Mouse (Mus musculus) heart, embryonic 13.5 days (tissue): Measurements from ENCODE around the gene Vmn2r8. TPM values are rescaled to one million over a fixed set of nuclear protein-coding genes. Genes with fewer than 3 reads are reported as not detected.
"Not testable (repeated sequence)": the region's sequence is repeated elsewhere in the genome, so short reads cannot be mapped to it uniquely, and the experiment has no call there.

Source experiments
- ATAC-seq: fragments of 200-750 bp; cut with Nextera tagmentation; 2 replicates; pipeline ENCODE4 v1.8.0; 2017; ENCODE audit warnings: moderate TSS enrichment; ENCODE audit not compliant: insufficient number of reproducible peaks, low FRiP score, low TSS enrichment; ENCODE audit errors: extremely low read depth
- H3K27ac ChIP-seq: fragments of 300-500 bp; sonication (generic); replicated peaks from 2 replicates; pipeline ENCODE4 v1.5.1; 2015; ENCODE audit warnings: moderate library complexity, mild to moderate bottlenecking, inconsistent platforms
- H3K27me3 ChIP-seq: fragments of 300-500 bp; sonication (generic); replicated peaks from 2 replicates; pipeline ENCODE4 v1.6.1; 2015; ENCODE audit warnings: mild to moderate bottlenecking, inconsistent platforms
- H3K36me3 ChIP-seq: fragments of 300-500 bp; sonication (generic); 2 replicates; pipeline ENCODE4 v1.6.1; 2015; ENCODE audit warnings: mild to moderate bottlenecking, inconsistent platforms
- H3K4me1 ChIP-seq: fragments of 300-500 bp; sonication (generic); 2 replicates; pipeline ENCODE4 v1.6.1; 2015; ENCODE audit warnings: inconsistent platforms
- H3K4me2 ChIP-seq: fragments of 300-500 bp; sonication (generic); 2 replicates; pipeline ENCODE4 v1.6.1; 2015; ENCODE audit warnings: inconsistent platforms, mild to moderate bottlenecking, moderate library complexity
- H3K4me3 ChIP-seq: fragments of 300-500 bp; sonication (generic); 2 replicates; pipeline ENCODE4 v1.5.1; 2015; ENCODE audit warnings: moderate library complexity, mild to moderate bottlenecking, inconsistent platforms
- H3K9ac ChIP-seq: fragments of 300-500 bp; sonication (generic); 2 replicates; pipeline ENCODE4 v1.6.1; 2015; ENCODE audit warnings: inconsistent platforms, mild to moderate bottlenecking, moderate library complexity
- H3K9me3 ChIP-seq: fragments of 300-500 bp; sonication (generic); 2 replicates; pipeline ENCODE4 v1.6.1; 2016; ENCODE audit warnings: inconsistent platforms
- WGBS: fragments of 180-500 bp; shearing (Covaris S2); methylation state at CpG from one replicate; pipeline ENCODE4 v1.1.7; 2015; ENCODE audit warnings: mixed read lengths; 5-methylcytosine and 5-hydroxymethylcytosine counted together
- polyA plus RNA-seq: library from polyadenylated mRNA; unstranded; fragments of >200 nt; fragmentation: Nextera tagmentation; extraction: Ambion mirVana; gene quantifications from 2 replicates; pipeline ENCODE4 v1.2.1, GENCODE M21; 2015

Gene Vmn2r8
- polyA plus RNA-seq, result not detected in 2 replicates

DNA sequence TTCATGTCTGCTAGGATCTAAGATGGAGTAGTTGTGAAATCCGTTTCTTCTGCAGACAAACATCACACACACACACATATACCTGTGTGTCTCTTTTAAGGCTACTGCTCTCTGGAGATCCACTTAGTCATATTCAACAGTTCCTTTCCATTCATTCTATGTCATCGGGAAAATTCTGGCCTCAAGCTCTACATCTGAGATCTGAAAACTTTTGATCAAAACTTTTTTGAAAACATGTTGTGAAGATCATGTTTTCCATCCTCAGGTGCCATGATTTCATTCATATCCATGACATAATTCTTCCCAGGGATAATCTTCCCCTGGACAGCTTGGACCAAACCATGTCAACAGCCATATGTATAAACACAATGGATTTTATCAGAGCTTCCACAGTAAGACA, at the start of gene Vmn2r8:
Vmn2r8 (minus strand) TSS at position 101 of the 400 bp plus-strand sequence.
- H3K4me3 ChIP-seq, H3K27me3 ChIP-seq, ATAC-seq, H3K36me3 ChIP-seq, H3K9me3 ChIP-seq, H3K4me1 ChIP-seq, H3K27ac ChIP-seq, H3K4me2 ChIP-seq, H3K9ac ChIP-seq: not testable (repeated sequence)
- WGBS, result 61% methylated on average over 2 of the region's 2 CpGs

- not testable (repeated sequence) for H3K36me3 ChIP-seq
- 61% methylated on average over 1 of the region's 1 CpGs for WGBS
These were observed 43.9 kb upstream of the Vmn2r8 start, which contains the start of gene Vmn2r9 for GRCm38 (mm10) chr5:108852501-108852900. TSS of gene Vmn2r9 (minus strand) at chr5:108852601.

GRCm38 (mm10) chr5:108849466-108849865, 40.8 kb upstream of the Vmn2r8 start:
- Histone ChIP-seq H3K4me3 (no peak overlapping the region), H3K27ac (no peak overlapping the region), H3K36me3 (no peaks in the 10 kb centered on the region), H3K9me3 (no peaks in the 10 kb centered on the region), H3K27me3 (no peaks in the 10 kb centered on the region), H3K9ac (no peak overlapping the region), H3K4me1 (no peaks in the 10 kb centered on the region), H3K4me2 (no peak overlapping the region)
- WGBS, result 19% methylated on average over 1 of the region's 1 CpGs
- ATAC-seq, result no peak

More at GRCm38 (mm10) chr5:108852501-108852900, 43.9 kb upstream of the Vmn2r8 start, which contains the start of gene Vmn2r9:
- not testable (repeated sequence) for H3K4me1 ChIP-seq, ATAC-seq, H3K27ac ChIP-seq, H3K27me3 ChIP-seq, H3K9ac ChIP-seq, H3K9me3 ChIP-seq, H3K4me2 ChIP-seq, H3K4me3 ChIP-seq

GRCm38 (mm10) chr5:108836156-108836555, 27.5 kb upstream of the Vmn2r8 start:
- no peak overlapping the region for H3K9ac ChIP-seq
- no peak overlapping the region for H3K4me3 ChIP-seq
- 60% methylated on average over 1 of the region's 1 CpGs for WGBS
- no peak overlapping the region for H3K27ac ChIP-seq
- no peak for ATAC-seq
- no peaks in the 10 kb centered on the region for H3K4me1 ChIP-seq
- H3K4me2 ChIP-seq, result no peak overlapping the region
- no peaks in the 10 kb centered on the region for H3K9me3 ChIP-seq
- H3K27me3 ChIP-seq, result no peaks in the 10 kb centered on the region
- no peaks in the 10 kb centered on the region for H3K36me3 ChIP-seq

GRCm38 (mm10) chr5:108823276-108823675, 14.6 kb upstream of the Vmn2r8 start:
- H3K9me3 ChIP-seq, result no peaks in the 10 kb centered on the region
- ATAC-seq, result no peak
- H3K9ac ChIP-seq, result no peak overlapping the region
- no peak overlapping the region for H3K4me3 ChIP-seq
- no peaks in the 10 kb centered on the region for H3K27me3 ChIP-seq
- H3K36me3 ChIP-seq, result no peaks in the 10 kb centered on the region
- no peak overlapping the region for H3K27ac ChIP-seq
- no peaks in the 10 kb centered on the region for H3K4me1 ChIP-seq
- H3K4me2 ChIP-seq, result no peak overlapping the region
- 55% methylated on average over 2 of the region's 2 CpGs for WGBS

GRCm38 (mm10) chr5:108803646-108804045, 5.0 kb downstream of the Vmn2r8 start:
- Histone ChIP-seq H3K27ac (no peak overlapping the region), H3K4me3 (no peak overlapping the region), H3K27me3 (no peaks in the 10 kb centered on the region), H3K4me2 (no peak overlapping the region), H3K36me3 (no peaks in the 10 kb centered on the region), H3K4me1 (no peaks in the 10 kb centered on the region), H3K9ac (no peak overlapping the region), H3K9me3 (no peaks in the 10 kb centered on the region)
- ATAC-seq, result no peak
- WGBS, result 43% methylated on average over 1 of the region's 1 CpGs

DNA sequence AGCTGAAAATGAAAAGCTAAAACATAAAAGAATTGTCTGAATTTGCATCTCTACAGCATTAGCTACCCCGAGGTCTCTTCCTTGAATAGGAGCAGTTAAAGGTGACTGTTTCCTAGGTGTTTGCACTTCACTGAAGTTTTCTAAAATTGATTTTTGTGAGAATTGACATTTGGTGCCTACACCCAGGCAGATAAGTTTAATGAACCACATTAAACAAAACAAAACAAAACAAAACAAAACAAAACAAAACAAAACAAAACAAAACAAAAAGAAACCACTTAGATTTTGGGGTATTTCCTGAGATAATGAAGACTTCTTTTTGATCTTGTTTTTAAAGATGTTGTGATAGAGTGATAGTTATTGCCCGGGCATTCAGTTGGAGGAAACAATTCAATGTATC, 13.4 kb downstream of the Vmn2r8 start, which contains the start of gene Tmed11:
Tmed11 (minus strand) TSS at position 101 of the 400 bp plus-strand sequence.
- WGBS, result 58% methylated on average over 2 of the region's 2 CpGs
- H3K9me3 ChIP-seq, H3K4me2 ChIP-seq, ATAC-seq, H3K27me3 ChIP-seq, H3K9ac ChIP-seq, H3K4me3 ChIP-seq, H3K36me3 ChIP-seq, H3K4me1 ChIP-seq, H3K27ac ChIP-seq: not testable (repeated sequence)

DNA sequence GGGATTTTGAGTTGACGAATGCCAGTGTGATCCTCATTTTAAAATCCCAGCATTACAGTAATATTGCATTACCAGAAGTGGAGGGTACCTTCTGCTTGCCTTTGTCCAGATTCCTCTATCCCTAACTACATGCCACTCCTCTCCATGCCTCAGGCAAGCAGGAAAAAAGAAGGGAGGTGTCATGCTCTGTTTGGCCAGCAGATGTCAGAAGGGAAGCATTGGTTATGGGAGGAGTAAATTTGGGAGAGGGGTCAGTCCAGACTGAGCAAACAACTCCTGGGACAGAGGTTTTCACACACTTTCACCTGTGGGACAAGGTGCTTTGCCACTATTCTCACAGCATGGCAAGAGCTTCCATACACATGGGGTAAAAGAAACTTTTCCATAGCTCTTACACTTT, 18.3 kb downstream of the Vmn2r8 start:
- not testable (repeated sequence) for H3K27ac ChIP-seq, H3K9me3 ChIP-seq, H3K4me2 ChIP-seq, ATAC-seq, H3K27me3 ChIP-seq, H3K9ac ChIP-seq, H3K36me3 ChIP-seq, H3K4me3 ChIP-seq, H3K4me1 ChIP-seq
- WGBS, result 40% methylated on average over 1 of the region's 1 CpGs

- Histone ChIP-seq H3K9ac (no peak within 1 kb of the TSS), H3K27me3 (no peaks in the 10 kb centered on the region), H3K4me3 (no peak within 1 kb of the TSS), H3K9me3 (no peaks in the 10 kb centered on the region), H3K36me3 (no peaks in the 10 kb centered on the region), H3K27ac (no peak within 1 kb of the TSS), H3K4me1 (no peaks in the 10 kb centered on the region), H3K4me2 (no peak within 1 kb of the TSS)
- no peak for ATAC-seq
- WGBS, result 65% methylated on average over 40 of the region's 40 CpGs
These were observed 33.9 kb downstream of the Vmn2r8 start, which contains the start of gene Rnf212 for GRCm38 (mm10) chr5:108774630-108775306. TSS of gene Rnf212 (minus strand) at chr5:108774982.

- Histone ChIP-seq H3K9ac (no peak overlapping the region), H3K4me1 (no peaks in the 10 kb centered on the region), H3K9me3 (no peaks in the 10 kb centered on the region), H3K36me3 (no peaks in the 10 kb centered on the region), H3K4me3 (no peak overlapping the region), H3K27ac (no peak overlapping the region), H3K4me2 (no peak overlapping the region), H3K27me3 (no peaks in the 10 kb centered on the region; the same call in 1 of the 2 replicates)
- no peak for ATAC-seq
- 74% methylated on average over 2 of the region's 2 CpGs for WGBS
These were observed 48.6 kb downstream of the Vmn2r8 start for GRCm38 (mm10) chr5:108760002-108760401.

DNA sequence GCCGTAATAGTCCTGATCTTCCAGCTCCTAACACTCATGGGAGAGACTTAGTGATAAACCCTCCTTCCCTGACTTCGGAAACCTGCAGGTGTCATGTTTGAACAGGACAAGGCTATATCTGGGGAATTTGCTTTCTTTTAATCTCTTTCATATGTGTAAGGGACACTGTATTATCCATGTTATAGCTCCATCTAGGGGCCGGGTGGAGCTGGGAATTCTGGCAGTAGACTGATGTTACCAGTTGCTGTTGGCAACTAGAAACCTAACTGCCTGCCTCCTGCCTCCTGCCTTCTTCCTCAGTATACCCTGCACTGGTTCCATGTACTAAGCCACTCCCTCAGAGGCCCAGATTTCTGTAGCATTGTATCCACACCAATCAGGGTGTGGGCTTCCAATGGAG, 50.3 kb downstream of the Vmn2r8 start:
- no peaks in the 10 kb centered on the region for H3K9me3 ChIP-seq
- H3K27me3 ChIP-seq, result no peaks in the 10 kb centered on the region; the same call in 1 of the 2 replicates
- ATAC-seq, result no peak
- H3K9ac ChIP-seq, result no peak overlapping the region
- H3K4me3 ChIP-seq, result no peak overlapping the region
- H3K27ac ChIP-seq, result no peak overlapping the region
- H3K4me1 ChIP-seq, result no peaks in the 10 kb centered on the region
- no peaks in the 10 kb centered on the region for H3K36me3 ChIP-seq
- 44% methylated on average over 3 of the region's 3 CpGs for WGBS
- no peak overlapping the region for H3K4me2 ChIP-seq

- not testable (repeated sequence) for ATAC-seq, H3K4me3 ChIP-seq, H3K4me1 ChIP-seq, H3K4me2 ChIP-seq, H3K36me3 ChIP-seq, H3K27ac ChIP-seq, H3K9ac ChIP-seq, H3K9me3 ChIP-seq, H3K27me3 ChIP-seq
- 74% methylated on average over 4 of the region's 4 CpGs for WGBS
These were observed 57.4 kb downstream of the Vmn2r8 start for GRCm38 (mm10) chr5:108751258-108751657.
